Mouse (Mus musculus): Measurements from ENCODE around the gene Dhx9.
"Not testable (repeated sequence)": the region's sequence is repeated elsewhere in the genome, so short reads cannot be mapped to it uniquely, and the experiment has no call there.

Gene Dhx9

DNA sequence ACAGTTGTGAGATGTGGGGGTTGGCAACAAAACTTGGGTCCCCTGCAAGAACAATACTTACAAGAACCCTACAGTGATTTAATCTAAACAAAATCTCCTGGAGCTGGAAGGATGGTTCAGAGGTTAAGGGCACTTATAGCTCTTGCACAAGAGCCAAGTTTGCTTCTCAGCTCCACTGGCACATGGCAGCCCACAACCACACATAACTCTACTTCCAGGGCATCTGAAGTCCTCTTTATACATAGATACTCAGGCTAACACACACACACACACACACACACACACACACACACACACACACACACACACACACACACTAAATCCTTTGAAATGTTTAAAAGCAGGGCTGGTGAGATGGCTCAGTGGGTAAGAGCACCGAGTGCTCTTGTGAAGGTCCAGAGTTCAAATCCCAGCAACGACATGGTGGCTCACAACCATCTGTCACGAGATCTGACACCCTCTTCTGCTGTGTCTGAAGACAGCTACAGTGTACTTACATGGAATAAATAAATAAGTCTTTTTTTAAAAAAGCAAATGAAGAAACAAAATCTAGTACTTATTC, 71.1 kb downstream of the Dhx9 start:
- DNase-seq = not testable (repeated sequence)

DNA sequence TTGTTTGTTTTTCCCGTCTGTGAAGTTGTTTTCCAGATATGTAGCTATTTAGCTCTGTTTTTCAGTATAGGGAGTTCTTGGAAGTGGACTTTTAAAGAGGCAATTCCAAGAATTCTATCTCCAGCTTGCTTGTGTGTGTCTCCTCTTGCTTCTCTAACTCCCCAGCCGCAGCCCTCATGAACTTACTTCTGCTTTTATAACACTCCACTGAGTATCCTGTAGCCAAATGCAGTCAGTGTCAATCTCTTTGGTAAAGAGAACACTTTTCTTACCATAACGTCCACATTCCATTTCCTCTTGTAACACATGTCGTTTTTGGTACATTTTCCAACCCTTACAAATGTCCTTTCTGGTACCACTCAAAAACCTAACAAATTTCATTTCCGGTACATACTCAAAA, 71.7 kb downstream of the Dhx9 start:
- not testable (repeated sequence) for DNase-seq

DNA sequence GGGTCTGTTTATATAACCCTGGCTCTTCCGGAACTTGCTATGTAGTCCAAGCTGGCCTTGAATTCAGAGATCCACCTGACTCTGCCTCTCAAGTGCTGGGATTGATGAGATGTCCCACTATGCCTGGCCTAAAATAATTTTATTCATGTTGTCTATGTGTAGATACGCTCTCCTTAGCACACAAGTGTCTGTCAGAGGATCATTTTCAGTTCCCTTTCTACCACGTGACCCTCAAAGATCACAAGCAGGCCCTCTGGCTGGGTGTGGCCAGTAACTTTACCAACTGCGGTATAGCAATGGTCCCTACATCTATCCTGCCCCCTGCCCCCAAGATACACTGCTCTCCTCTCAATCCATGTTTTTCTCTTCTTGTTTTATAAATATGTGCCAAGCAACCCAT, 72.5 kb downstream of the Dhx9 start:
- DNase-seq = no peak

DNA sequence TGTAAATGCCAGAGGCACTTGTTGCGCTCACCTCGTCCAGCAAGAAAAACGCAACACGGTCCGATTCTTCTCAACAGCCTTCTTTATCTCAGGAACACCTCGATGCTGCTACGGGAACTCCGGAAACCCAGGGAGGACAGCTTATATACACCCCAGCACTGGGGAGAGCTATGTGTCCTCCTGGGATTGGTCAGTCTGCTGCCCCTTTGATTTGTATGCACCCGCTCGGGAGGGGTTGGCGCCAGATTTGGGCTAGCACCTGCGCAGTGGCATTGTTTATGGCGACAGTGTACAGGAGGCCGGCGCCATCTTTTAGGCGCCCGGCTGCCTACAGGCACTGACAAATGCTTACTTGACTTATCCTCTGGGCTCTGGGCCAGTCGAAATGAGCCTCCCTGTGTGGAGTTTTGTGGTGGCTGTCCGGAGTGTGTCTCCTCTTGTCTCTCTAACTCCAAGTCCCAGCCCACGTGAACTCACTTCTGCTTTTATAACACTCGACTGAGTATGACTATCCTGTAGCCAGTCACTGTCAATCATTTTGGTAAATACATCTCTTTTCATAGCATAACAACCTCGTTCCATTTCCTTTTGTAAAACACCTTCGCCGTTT, 73.2 kb downstream of the Dhx9 start:
- DNase-seq = not testable (repeated sequence)

DNA sequence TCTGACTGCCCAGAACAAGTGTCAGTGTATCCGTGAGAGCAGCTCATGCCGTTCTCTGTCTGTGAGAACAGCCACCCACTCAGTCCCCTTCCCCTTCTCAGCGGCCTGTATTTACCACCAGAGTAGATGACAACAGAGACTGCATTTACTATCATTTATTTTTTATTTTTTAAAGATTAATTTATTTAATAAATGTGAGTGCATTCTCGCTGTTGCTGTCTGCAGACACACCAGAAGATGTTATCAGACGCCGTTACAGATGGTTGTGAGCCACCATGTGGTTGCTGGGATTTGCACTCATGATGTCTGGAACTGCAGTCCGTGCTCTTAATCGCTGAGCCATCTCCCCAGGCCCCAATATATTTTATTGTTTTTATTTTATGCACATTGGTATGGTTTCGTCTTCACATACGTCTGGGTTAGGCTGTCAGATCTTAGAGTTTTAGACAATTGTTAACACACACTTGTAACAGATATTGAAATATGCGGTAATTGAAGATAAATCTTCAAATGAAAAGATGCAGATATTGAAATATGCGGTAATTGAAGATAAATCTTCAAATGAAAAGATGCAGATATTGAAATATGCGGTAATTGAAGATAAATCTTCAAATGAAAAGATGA, 74.0 kb downstream of the Dhx9 start:
- not testable (repeated sequence) for DNase-seq

DNA sequence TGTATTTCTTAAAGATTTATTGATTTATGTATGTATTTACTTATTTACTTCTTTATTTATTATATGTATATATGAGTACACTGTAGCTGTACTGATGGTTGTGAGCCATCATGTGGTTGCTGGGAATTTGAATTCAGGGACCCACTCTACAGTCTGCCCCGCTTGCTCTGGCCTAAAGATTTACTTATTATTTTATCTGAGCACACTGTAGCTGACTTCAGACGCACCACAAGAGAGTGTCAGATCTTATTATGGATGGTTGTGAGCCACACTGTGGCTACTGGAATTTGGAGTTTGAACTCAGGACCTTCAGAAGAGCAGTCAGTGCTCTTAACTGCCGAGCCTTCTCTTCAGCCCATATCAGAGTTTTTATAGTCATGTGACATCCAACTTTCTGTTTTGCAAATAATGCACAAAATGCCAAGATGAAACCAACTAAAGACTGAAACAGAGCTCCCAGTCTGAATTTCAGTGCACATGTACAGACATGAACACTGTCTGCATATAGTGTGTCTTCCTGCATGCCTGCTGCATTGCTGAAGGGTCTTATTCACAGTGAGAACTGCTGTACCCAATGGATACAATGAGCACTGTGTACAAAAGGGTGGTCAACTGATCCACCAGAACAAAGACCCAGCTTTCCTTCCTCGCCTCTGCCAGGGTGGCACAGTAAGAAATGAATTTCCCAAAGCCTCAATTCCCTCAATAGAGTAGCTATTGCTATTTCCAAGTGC, 74.6 kb downstream of the Dhx9 start:
- not testable (repeated sequence) for DNase-seq

DNA sequence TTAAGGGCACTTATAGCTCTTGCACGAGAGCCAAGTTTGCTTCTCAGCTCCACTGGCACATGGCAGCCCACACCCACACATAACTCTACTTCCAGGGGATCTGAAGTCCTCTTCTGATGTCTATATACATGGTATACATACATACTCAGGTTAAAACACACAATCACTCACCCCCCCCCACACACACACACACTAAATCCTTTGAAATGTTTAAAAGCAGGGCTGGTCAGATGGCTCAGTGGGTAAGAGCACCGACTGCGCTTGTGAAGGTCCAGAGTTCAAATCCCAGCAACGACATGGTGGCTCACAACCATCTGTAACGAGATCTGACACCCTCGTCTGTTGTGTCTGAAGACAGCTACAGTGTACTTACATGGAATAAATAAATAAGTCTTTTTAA, 75.7 kb downstream of the Dhx9 start:
- no peak for DNase-seq

DNA sequence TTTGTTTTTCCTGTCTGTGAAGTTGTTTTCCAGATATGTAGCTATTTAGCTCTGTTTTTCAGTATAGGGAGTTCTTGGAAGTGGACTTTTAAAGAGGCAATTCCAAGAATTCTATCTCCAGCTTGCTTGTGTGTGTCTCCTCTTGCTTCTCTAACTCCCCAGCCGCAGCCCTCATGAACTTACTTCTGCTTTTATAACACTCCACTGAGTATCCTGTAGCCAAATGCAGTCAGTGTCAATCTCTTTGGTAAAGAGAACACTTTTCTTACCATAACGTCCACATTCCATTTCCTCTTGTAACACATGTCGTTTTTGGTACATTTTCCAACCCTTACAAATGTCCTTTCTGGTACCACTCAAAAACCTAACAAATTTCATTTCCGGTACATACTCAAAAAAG, 76.5 kb downstream of the Dhx9 start:
- DNase-seq = not testable (repeated sequence)

DNA sequence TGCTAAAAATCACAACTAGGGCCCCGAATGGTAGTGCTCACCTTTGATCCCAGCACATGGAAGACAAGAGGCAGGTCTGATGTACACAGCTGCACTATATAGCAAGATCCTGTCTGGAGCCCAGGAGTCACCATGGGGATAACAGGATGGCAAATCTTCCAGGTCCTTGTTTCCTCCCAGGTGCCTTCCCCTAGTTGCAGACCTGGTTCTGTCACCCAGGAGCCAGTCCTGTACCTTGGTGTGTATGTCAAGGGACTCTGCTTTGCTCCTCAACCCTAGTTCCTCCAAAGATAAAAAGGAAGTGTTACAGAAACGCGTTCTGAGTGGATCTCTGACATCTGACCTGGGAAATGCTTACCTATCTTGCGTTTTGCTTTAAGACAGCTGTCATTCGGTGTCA, 79.2 kb downstream of the Dhx9 start:
- DNase-seq = not testable (repeated sequence)

DNA sequence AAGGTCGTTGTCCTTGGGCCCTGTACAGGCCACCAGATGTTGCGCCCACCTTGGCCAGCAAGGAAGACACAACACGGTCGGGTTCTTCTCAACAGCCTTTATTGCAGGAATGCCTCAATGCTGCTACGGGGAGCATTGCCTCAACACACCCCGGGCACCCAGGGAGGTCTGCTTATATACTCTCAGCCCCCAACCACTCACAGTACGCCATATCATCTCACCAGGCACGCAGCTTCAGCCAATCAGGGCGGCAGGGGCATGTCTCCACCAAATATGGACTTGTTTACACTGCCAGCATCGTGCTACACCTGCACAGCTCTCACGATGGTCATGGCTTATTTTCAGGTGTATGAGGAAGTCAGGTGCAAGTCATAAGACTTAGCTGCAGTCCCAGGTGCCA, 79.8 kb downstream of the Dhx9 start:
- DNase-seq = not testable (repeated sequence)

All from liver (tissue).